Mouse (Mus musculus) kidney, adult 2 months (tissue): ENCODE measurements around the gene Fmnl1. TPM values are rescaled to one million over a fixed set of nuclear protein-coding genes. Genes with fewer than 3 reads are reported as not detected.

Experiments
- DNase-seq: peaks from one replicate; pipeline ENCODE4 v3.0.0; 2021
- H3K27ac ChIP-seq: fragments of 200-500 bp; 2 replicates; pipeline ENCODE4 v1.5.1; 2012; ENCODE audit warnings: low read depth, low read length, control low read depth, inconsistent platforms; ENCODE audit not compliant: insufficient read depth
- H3K27me3 ChIP-seq: fragments of 200-500 bp; replicated peaks from 2 replicates; pipeline ENCODE4 v1.6.1; 2012; ENCODE audit warnings: mild to moderate bottlenecking, moderate library complexity, low read length, inconsistent platforms; ENCODE audit not compliant: control insufficient read depth, insufficient read depth
- H3K36me3 ChIP-seq: fragments of 200-500 bp; 2 replicates; pipeline ENCODE4 v1.6.1; 2012; ENCODE audit warnings: mild to moderate bottlenecking, moderate library complexity, low read length, inconsistent platforms; ENCODE audit not compliant: control insufficient read depth, insufficient read depth
- H3K4me1 ChIP-seq: fragments of 200-500 bp; 2 replicates; pipeline ENCODE4 v1.6.1; 2011; ENCODE audit warnings: low read length; ENCODE audit not compliant: control insufficient read depth, insufficient read depth
- H3K4me3 ChIP-seq: fragments of 200-500 bp; 2 replicates; pipeline ENCODE4 v1.5.1; 2011; ENCODE audit warnings: mild to moderate bottlenecking, low read depth, low read length, control low read depth; ENCODE audit not compliant: insufficient read depth
- CTCF ChIP-seq: fragments of 200-500 bp; conservative IDR thresholded peaks from 2 replicates; pipeline ENCODE4 v1.5.1; 2011; ENCODE audit warnings: low read depth, mild to moderate bottlenecking, control low read depth, low read length, moderate library complexity, mixed read lengths; ENCODE audit not compliant: insufficient read depth, insufficient read length
- POLR2A ChIP-seq: fragments of 200-500 bp; IDR thresholded peaks from one replicate; pipeline ENCODE4 v1.6.1; 2011; ENCODE audit warnings: low read depth, low read length, control low read depth
- WGBS: fragments of 180-500 bp; shearing (Covaris S2); methylation state at CpG from one replicate; pipeline ENCODE4 v1.1.7; 2018; 5-methylcytosine and 5-hydroxymethylcytosine counted together
- polyA plus RNA-seq: library from polyadenylated mRNA; depleted of rRNA; stranded (reverse); fragments of >200 nt; gene quantifications from 2 replicates; pipeline ENCODE4 v1.2.3, GENCODE M21; 2012

Fmnl1 gene
- polyA plus RNA-seq, 1 experiment: 35.5 TPM

- Histone ChIP-seq H3K4me3 (peak overlapping the region; percentile 18; the same call in 1 of the 2 replicates), H3K27ac (no peak overlapping the region), H3K4me1 (peaks cover 5% of the 10 kb centered on the region), H3K27me3 (no peaks in the 10 kb centered on the region), H3K36me3 (no peaks in the 10 kb centered on the region; the same call in 1 of the 2 replicates)
- DNase-seq: no peak
- no peak for TF ChIP-seq POLR2A
- 29% methylated on average over 59 of the region's 59 CpGs for WGBS
Measured at GRCm38 (mm10) chr11:103198911-103199803, 28.2 kb downstream of the Fmnl1 start.

- Histone ChIP-seq H3K36me3 (no peaks in the 10 kb centered on the region), H3K27me3 (no peaks in the 10 kb centered on the region), H3K4me1 (peaks cover 5% of the 10 kb centered on the region), H3K4me3 (no peak overlapping the region), H3K27ac (no peak overlapping the region)
- WGBS: 32% methylated on average over 6 of the region's 6 CpGs
- DNase-seq: peak; percentile 70
- no peak for TF ChIP-seq POLR2A
- no peak for TF ChIP-seq CTCF
Measured at GRCm38 (mm10) chr11:103201664-103202063, 30.8 kb downstream of the Fmnl1 start.

GRCm38 (mm10) chr11:103202376-103202775 lies 31.5 kb downstream of the Fmnl1 start:
- H3K27me3 ChIP-seq: no peaks in the 10 kb centered on the region
- H3K27ac ChIP-seq: no peak overlapping the region
- TF ChIP-seq POLR2A (no peak), CTCF (no peak)
- H3K36me3 ChIP-seq: no peaks in the 10 kb centered on the region
- DNase-seq: peak; percentile 56
- H3K4me3 ChIP-seq: no peak overlapping the region
- peaks cover 5% of the 10 kb centered on the region for H3K4me1 ChIP-seq

GRCm38 (mm10) chr11:103206203-103206602 lies 35.3 kb downstream of the Fmnl1 start:
- Histone ChIP-seq H3K4me3 (no peak overlapping the region), H3K4me1 (peaks cover 5% of the 10 kb centered on the region), H3K27ac (no peak overlapping the region), H3K36me3 (no peaks in the 10 kb centered on the region), H3K27me3 (no peaks in the 10 kb centered on the region)
- TF ChIP-seq CTCF (no peak), POLR2A (no peak)
- no peak for DNase-seq
- 92% methylated on average over 6 of the region's 6 CpGs for WGBS

- DNase-seq: no peak
- WGBS: 90% methylated on average over 3 of the region's 3 CpGs
- TF ChIP-seq POLR2A: no peak
- TF ChIP-seq CTCF: no peak
Measured at GRCm38 (mm10) chr11:103208458-103208857, 37.6 kb downstream of the Fmnl1 start, which contains the start of gene 1700023F06Rik. Gene 1700023F06Rik, minus strand, starts transcription at chr11:103208558.

GRCm38 (mm10) chr11:103210291-103210690 lies 39.4 kb downstream of the Fmnl1 start:
- no peak for DNase-seq
- WGBS: 67% methylated on average over 8 of the region's 8 CpGs
- no peak overlapping the region for H3K27ac ChIP-seq
- H3K36me3 ChIP-seq: no peaks in the 10 kb centered on the region
- TF ChIP-seq CTCF (no peak), POLR2A (no peak)
- H3K4me1 ChIP-seq: no peaks in the 10 kb centered on the region
- H3K4me3 ChIP-seq: no peak overlapping the region
- no peaks in the 10 kb centered on the region for H3K27me3 ChIP-seq

More at GRCm38 (mm10) chr11:103208458-103208857, 37.6 kb downstream of the Fmnl1 start, which contains the start of gene 1700023F06Rik:
- no peaks in the 10 kb centered on the region for H3K27me3 ChIP-seq
- no peaks in the 10 kb centered on the region for H3K4me1 ChIP-seq
- H3K4me3 ChIP-seq: no peak within 1 kb of the TSS
- no peaks in the 10 kb centered on the region for H3K36me3 ChIP-seq
- H3K27ac ChIP-seq: no peak within 1 kb of the TSS

- Histone ChIP-seq H3K4me3 (no peak overlapping the region), H3K36me3 (no peaks in the 10 kb centered on the region), H3K27me3 (no peaks in the 10 kb centered on the region), H3K4me1 (no peaks in the 10 kb centered on the region), H3K27ac (no peak overlapping the region)
- TF ChIP-seq POLR2A: no peak
- TF ChIP-seq CTCF: 0 out of 2 replicates have a peak, but pooled peaks have one; percentile 12
- DNase-seq: no peak
- 78% methylated on average over 5 of the region's 5 CpGs for WGBS
Measured at GRCm38 (mm10) chr11:103213712-103214111, 42.8 kb downstream of the Fmnl1 start.
